Mouse (Mus musculus) layer of hippocampus, adult 9-10 months (tissue): ENCODE results near the gene Cracr2b.

Source experiments
- DNase-seq: peaks from one replicate; pipeline ENCODE4 v3.0.0; 2022; ENCODE audit warnings: low spot score

Cracr2b gene

DNA sequence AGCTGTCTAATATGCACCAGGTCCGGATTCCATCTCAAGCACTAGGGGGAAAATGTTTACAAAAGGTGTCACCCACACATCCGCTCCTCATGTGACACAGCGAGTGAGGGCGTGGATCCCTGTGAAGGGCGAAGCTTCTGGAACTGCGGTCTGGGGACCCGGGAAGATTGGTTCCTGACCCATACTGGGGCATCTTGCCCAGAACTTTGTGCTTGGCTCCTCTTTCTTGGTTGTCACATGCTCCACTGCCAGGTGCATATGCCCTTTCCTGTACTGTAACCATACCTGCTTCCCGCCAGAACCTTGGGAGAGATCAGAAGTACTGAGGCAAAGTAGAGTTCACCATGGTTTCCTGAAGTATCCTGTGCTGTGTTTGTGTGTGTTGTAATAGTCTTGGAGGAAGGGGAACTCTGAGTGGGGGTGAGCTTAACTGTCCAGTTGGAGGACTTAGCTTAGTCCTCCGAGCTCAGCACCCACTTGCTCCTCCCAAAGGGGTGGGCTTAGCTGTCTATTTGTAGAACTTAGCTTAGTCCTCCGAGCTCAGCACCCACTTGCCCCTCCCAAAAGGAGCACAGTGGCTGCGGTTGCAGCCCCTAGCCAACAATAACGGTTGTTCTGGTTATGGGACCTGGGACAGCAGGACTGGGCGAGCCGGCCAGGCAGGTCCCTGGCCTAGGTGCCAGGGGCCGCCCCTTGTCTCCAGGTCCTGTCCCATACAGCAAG lies at the start of gene Cracr2b:
Gene Cracr2b (plus strand): TSS at position 704 of the 723 bp plus-strand sequence.
- no peak for DNase-seq

DNA sequence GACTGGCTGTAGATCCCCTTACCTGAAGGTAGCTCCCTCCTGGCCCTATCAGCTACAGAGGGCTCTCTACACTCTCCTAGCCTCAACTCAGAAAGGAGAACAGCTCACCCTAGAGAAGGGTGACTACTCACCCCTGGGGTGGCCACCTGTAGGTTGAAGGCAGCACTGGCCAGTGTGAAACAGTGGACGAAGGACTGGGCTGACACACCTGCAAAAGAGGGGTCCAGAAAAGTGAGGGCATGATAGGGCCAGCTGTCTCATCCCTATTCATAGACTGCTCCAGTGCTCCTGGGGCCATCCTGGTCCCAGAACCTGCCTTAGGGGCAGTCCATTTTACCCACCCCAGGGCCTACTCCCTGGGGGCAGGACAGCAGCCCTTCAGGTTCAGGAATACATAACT lies 49.2 kb upstream of the Cracr2b start:
- DNase-seq, result no peak

DNA sequence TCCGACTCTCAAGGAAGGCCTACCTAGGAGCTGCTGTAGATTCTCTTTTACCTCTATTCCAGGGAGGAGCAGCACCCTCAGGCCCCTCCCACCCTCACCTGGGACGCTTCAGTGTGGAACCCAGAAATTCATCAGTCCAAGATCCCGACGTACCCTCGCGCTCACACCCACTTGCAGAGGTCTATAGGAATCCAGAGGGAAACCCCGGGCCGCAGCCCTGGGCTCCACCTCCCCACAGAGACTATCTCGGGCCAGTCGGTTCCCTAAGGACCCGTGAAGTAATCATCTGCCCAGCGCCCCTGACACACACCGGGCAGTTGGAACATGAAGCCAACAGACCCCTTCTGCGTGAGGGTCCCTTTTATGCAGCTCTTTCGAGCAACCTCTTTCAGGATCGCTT lies 47.6 kb upstream of the Cracr2b start:
- no peak for DNase-seq

DNA sequence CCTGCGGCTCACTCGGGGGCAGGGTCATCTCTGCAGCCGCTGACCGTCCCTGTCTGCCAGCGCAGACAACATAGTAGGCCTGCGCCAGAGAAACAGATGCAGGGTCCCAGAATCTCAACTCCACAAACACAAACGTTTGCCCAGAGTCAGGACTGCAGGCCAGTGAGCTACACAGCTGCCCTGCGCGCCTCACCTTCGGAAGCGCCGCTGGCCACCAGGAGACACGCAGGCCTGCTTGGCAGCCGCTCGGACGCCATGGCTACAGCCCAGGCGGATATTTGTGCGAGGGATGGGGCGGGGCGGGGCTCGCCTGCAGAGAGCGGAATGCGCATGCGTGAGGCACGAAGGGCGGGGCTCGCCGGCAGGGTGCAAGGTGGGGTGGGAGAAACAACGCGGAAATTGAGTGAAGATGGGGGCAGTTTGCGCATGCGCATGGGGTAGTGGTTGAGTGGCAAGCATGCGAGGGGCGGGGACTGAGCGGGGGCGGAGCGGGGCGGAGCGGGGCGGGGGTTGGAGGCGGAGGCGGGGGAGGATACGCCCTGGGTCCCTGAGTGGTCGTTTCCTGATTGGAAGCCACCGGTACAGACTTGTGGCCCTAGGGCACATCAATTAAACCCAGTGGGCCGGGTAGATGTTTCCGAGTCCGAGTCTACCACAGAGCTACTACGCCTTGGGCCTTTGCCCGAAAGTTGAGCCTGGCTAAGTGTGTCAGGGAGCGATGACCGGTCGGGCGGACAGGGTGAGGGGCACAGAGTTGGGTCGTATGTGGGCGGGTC lies 46.9 kb upstream of the Cracr2b start, which contains the start of gene Gatd1:
Gene Gatd1 (minus strand): TSS at position 328 of the 776 bp plus-strand sequence.
- peak; percentile 94 for DNase-seq

DNA sequence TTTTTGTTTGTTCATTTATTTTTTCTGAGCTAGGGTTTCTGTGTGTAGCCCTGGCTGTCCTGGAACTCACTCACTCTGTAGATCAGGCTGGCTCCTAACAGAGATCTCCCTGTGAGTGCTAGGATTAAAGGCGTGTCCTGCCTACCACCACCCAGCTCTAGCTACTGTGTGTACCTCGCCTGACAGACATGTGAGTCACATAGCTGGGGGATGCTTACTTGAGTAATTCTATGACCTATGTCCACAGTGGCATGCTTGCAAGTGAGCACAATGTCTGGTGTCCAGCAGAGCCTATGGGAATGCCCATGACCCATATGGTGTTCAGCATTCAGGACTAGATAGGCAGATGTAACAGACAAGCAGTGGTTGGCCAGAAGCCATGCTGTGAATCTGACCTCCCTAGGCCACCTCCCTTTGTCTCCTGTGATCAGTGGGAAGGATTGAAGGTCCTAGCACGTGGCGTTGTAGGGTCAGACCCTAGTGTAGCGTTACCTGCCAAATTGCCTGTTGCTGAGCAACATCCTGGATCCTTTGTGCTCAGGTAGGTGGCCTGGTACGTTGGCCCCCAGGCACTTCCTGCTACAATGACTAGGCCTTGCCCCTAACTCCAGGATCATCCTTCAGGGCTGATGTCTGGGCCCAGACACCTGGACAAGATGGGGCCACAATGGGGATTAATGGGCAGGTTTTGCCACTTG lies 44.6 kb upstream of the Cracr2b start:
- DNase-seq, result no peak

DNA sequence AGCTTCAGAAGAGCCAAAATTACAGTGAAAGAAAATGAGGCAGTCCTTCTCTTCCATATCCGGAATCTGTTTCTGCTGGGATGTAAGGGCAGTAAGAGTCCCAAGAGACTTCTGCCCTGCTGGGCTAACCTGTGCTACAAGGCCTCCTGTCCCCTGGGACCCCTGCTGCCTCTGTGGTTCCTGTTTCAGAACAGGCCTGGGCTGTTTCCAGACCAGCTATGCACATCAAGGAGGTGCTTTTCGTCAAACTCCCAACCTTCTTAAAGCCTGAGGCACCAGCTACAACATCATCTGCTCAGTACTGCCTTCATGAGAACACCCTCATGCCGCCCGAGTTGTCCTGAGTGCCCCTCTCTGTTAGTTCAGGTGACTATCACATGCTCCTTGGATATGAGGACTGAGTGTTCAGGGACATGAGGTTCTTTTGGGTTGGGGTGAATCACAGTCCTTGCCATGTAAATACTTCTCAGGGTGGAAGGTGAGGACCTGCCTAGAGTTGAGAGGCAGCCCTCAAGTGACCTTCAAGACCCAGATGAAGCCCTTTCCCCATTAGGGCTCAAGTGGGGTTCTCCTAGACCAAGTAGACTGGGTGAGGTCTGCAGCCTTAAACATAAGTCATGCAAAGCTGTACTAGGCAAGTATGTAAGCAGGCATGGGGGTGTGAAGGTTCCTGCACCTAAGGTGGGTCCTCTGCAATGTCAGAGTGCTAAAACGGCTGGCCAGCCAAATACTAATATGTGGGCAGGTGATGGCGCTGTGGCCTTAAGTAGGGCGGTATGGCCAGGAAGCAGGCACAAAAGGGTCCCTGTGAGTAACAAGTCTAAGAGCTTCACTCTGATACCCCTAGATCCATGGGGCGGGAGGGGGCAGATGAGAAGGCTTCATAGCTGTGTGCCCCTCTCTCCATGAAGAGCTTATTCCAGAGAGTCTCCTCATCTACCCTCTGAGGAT lies 42.9 kb upstream of the Cracr2b start:
- DNase-seq, result no peak

DNA sequence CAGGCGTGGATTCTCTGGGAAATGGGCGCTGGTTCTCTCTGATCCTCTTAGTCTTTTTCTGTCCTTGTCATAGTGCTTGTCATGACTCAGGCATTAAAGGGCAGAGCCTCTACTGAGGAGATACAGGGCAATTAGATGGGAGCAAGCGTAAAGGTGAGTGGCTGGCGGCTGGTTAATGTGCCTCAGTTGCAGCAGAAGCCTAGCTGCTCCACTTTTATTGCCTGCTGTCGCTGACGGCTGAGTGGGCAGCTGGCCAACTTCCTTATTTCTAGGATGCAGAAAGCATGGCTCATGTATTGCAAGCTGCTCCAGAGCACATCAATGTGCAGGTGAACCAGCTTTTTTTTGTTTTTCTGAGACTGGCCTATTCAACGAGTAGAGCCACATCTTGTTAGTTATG lies 41.9 kb upstream of the Cracr2b start:
- DNase-seq, result no peak

DNA sequence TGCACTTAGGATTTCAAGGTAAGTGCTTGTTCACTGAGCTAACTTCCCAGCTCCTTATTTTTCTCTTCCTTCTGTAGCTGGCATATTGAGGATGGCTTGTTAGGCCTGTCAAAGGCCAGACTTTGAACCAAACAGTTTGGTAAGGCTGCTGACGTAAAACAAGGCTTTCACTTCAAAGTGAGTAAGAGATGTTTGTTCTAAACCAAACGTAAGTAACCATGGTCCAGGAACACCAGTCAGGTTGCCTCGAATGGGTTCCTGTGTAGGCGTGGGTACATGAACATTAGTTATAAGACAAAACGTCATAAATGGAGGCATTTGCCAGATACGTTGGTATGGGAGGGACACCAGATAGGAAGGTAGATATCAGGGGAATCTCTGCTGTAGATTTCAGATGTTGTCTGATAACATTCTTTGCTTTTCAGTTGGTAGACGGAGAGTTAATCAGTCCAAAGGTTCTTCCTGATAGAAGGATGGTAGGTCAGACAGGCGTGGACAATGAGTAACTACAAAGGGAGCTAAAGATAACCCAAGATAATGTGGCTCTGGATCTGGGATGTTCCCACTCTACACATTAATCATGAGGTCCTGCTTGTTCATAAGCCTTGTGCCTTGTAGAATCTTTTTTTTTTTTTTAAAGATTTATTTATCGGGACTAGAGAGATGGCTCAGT lies 40.7 kb upstream of the Cracr2b start:
- DNase-seq, result no peak

DNA sequence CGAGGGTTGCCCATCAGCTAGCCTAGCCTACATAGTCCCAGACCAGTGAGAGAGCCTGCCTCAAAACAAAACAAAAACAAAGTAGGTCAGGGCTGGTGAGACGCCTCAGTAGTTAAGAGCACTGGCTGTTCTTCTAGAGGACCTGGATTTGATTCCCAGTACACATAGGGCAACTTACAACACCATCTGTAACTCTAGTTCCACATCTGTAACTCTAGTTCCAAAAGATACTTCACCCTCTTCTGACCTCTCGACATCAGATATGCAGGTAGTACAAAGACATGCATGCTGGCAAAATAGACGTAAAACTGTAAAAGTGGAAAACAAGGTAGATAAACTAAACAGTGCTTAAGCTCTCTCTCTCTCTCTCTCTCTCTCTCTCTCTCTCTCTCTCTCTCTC lies 37.1 kb upstream of the Cracr2b start:
- DNase-seq, result no peak

DNA sequence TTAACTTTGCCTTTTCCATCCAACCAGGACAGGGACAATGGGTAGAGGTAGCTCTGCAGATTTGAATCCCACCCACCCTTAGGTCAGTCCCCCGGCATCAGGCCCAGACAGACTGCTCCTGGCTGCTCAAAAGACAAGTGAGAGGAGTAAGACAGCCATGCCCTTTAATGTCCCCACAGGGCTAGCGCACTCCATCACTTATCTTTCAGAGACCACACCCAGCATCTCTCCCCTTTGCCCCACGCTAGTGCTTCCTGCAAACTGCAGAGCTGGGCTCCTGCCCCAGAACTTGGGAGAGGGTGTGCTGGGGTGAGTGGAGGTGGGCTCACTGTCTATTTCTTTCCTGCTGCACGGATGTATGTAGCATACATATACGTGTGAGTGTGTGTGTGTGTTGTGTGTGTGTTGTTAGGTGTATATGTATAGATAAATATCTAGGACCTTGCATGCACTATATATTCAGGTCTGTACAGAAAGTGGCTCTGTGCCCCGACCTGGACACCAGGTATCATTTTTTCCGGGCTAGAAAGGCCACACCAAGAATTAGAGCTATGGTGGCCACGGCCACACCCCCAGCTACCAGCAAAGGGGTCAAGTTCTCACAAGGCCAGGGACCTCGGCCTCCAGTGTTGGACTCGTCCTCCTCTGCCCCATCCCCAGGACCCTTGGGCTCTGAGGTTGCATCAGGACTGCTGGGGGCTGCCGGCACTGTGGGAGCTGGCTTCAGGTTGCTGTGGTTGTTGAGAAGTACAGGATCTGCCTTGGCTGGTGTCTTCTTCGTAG lies 33.8 kb upstream of the Cracr2b start:
- DNase-seq, result no peak

DNA sequence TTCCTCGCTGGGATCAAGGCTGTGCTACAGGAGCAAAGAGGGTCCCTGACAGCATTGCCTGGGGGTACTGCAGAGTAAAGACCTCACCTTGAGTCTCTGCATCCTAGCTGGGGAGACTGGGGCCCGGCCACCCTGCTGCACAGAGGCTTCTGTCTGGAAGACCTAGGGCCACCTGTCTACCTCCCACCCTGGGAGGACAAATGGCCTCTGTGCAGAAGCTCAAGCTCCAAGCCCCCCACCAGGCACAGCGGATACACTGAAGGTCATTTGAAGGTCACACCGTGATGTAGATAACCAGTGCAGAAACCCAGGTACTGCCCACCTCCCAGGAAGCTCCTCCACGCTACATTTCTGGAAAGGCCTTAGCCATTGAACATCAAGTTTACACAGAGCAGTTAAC lies 32.2 kb upstream of the Cracr2b start:
- no peak for DNase-seq

DNA sequence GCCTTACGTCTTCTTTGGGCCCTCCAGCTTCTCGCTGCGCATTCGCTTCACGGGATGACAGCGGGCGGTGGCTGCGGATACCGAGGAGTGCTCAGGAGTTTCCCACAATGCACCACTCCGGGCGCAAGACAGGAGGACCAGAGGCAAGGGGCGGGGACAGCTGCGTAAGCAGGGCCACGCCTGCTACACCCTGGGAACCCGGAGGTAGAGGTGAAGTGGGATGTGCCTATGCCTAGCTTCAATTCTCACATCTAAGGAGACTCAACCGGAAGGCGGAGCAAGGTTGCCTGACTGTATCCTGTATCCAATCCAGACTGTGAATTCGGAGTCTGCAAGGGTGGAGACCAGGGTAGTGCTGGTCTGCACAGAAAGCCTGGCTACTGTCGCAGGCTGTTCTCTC lies 31.6 kb upstream of the Cracr2b start, which contains the start of gene Cend1:
Gene Cend1 (minus strand): TSS at position 182 of the 400 bp plus-strand sequence.
- no peak for DNase-seq

DNA sequence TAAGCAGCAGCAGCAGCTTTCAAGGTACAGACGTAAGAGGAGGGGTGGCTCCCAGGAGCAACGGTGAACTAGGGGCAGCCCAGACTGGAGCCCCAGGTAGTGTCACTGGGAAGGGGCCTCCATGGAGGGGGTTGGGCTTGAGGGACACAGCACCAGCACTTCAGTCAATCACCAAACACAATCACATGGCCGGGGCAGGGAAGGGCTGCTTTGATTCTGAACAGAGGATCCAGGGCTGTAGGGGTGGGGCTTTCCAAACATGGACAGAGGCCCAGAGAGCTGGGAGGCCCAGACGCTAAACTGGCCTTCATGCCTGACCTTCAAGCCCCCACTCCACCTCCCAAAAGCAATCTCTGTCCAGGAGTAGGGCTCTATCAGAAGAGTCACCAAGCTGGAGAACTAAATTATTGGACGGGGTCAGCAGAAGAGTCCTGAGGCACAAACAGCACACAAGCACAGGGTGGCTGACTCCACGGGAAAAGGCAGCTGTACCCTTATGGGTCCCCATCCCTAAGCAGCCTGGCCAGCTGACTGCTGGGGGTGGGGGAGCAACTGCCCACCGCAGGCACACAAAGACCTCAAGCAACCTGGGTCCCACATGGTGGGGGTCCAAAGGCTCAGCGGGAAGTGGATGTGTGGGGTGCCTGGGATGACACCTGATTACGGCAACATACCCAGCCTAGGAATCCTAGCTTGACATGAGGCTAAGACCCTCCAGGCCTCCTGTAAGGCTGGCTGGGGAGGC lies 30.9 kb upstream of the Cracr2b start:
- no peak for DNase-seq

DNA sequence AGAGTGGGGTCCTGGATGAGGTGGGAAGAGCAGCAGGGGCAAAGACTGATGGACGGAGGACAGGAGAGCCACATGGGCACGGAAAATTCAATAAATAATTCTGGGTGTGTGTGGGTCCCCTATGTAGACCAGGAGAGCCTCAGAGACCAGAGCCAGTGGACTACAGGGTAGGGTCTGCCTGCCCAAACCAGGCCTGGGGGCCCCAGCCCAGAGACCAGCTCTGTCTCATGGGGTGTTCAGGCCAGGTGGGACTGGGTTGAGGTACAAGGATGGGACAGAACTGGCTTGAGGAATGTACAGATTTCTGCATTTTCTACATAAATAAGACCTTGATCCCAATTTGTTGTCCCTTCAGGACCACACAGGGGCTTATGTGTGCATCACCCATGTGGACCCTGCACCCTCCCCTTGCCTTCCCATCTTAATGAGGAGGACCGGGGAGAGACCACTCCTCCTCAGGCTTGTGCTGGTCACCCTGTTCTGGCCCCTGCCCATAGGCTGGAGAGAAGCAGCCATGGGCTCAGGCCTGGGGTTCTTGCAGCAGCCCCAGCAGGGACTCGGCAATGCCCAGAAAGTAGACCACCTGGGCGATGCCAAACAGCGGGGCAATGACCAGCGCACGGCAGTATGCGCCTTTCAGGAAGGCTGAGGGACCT lies 30.2 kb upstream of the Cracr2b start:
- DNase-seq, result no peak

DNA sequence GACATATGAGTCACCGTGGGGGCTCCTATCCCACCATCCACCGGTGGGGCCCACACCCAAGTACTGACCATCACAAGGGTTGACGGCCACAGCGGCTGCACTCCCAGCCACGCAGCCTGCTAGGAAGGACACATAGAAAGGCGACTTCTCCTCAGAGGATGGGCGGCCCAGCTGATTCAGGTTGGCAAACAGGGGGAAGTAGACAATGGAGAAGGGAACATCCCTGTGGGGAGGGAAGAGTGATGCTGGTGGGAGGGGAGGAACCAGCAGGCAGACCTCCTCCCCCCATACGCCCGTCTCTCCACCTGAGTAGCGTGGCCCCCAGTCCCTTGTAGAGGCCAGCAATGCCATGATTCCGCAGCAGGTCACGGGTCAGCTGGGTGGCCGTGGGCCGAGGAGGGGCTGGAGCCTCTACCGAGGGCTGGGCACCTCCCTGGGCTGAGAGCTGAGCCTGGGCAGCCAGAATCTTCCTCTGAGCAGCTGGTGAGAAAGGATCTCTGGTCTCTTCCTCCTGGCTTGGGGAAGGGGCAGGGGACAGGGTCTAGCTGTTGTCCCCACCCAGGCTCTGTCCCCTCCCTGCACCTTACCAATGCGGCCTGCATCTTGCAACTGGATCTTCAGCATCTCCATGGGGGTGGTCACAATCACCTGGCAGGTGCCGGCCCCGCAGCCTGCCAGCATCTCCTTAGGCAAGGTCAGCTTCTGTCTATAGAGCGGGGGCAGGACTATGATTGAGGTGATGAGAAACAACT lies 29.3 kb upstream of the Cracr2b start:
- no peak for DNase-seq

DNA sequence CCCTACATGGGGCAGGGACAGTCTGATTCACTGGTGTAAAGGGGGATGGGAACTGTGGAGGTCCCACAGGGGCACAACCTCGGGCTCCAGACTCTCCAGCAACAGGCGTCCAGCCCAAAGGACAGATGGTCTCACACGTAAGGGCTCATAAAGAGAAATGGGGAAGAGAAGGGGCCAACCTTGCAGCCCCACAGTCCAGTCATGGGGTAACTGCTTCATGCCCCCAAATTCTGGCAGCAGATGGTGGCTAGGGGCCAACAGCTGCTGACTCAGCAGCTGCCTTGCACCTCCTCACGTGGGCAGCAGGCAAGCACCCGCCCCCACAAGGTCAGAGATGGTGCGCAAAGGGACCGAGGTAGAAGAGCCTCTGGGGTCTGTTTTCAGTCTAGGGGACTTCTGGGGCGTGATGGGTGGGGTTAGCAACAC lies 28.7 kb upstream of the Cracr2b start:
- no peak for DNase-seq

DNA sequence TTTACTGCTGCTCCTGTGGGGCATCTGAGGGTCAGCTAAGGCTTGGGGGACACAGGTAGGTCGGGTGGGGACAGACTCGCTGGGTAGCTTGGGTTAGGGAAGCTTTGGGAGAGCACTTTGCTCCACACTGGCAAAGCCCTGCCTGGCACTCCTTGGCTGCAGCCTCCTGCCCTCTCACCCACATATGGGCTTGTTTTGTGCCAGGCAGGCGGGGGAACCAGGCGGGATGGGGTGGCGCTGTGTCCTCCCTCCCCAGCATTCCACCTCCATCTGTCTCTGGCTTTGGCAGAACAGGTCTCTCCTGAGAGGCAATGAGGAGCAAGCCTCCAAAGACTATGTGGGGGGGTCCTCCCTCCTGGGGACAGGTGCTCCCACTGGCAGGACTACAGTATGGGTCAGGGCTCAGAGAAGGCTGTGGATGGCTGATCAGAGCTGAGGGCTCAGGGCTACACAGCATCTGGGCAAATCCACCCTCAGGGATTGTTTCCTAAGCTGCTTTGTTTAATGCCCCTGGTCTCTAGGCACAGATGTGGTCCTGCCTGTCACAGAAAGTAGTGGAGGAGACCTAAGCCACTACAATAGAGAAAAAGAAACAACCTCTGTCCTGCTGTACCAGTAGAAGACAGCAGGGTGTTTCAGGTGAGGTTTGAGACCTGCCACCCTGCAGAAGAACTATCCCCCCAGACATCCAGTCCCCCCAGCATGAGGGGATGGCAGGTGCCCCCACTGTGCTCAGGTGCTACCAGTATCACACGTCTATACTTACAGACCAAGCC lies 28.0 kb upstream of the Cracr2b start:
- no peak for DNase-seq
